Mouse (Mus musculus) heart, embryonic 10.5 days (tissue): ENCODE results near the gene Cirbp. TPM values are rescaled to one million over a fixed set of nuclear protein-coding genes. Genes with fewer than 3 reads are reported as not detected.
"Not testable (repeated sequence)": the region's sequence is repeated elsewhere in the genome, so short reads cannot be mapped to it uniquely, and the experiment has no call there.

Experiments used
- DNase-seq: peaks from one replicate; pipeline ENCODE4 v3.0.0-alpha.2; 2017; ENCODE audit warnings: low spot score
- H3K27ac ChIP-seq: fragments of 300-500 bp; sonication (generic); 2 replicates; pipeline ENCODE4 v1.5.1; 2016; ENCODE audit warnings: mild to moderate bottlenecking
- H3K27me3 ChIP-seq: fragments of 300-500 bp; sonication (generic); 2 replicates; pipeline ENCODE4 v1.6.1; 2016; ENCODE audit warnings: mild to moderate bottlenecking; ENCODE audit not compliant: poor library complexity, insufficient read depth, severe bottlenecking
- H3K36me3 ChIP-seq: fragments of 300-500 bp; sonication (generic); 2 replicates; pipeline ENCODE4 v1.6.1; 2016; ENCODE audit warnings: mild to moderate bottlenecking, moderate library complexity
- H3K4me1 ChIP-seq: fragments of 300-500 bp; sonication (generic); 2 replicates; pipeline ENCODE4 v1.6.1; 2016; ENCODE audit warnings: mild to moderate bottlenecking
- H3K4me3 ChIP-seq: fragments of 300-500 bp; sonication (generic); 2 replicates; pipeline ENCODE4 v1.5.1; 2016; ENCODE audit warnings: mild to moderate bottlenecking, moderate library complexity
- H3K9me3 ChIP-seq: fragments of 300-500 bp; sonication (generic); 2 replicates; pipeline ENCODE4 v1.6.1; 2016; ENCODE audit warnings: mild to moderate bottlenecking, moderate library complexity
- WGBS: fragments of 180-500 bp; shearing (Covaris S2); methylation state at CpG from one replicate; pipeline ENCODE4 v1.1.7; 2016; 5-methylcytosine and 5-hydroxymethylcytosine counted together
- polyA plus RNA-seq: library from polyadenylated mRNA; unstranded; fragments of >200 nt; fragmentation: Nextera tagmentation; extraction: Ambion mirVana; gene quantifications from 2 replicates; pipeline ENCODE4 v1.2.1, GENCODE M21; 2016

The Cirbp gene
- polyA plus RNA-seq, 1 experiment from 2014 or later: 85.7 TPM

DNA sequence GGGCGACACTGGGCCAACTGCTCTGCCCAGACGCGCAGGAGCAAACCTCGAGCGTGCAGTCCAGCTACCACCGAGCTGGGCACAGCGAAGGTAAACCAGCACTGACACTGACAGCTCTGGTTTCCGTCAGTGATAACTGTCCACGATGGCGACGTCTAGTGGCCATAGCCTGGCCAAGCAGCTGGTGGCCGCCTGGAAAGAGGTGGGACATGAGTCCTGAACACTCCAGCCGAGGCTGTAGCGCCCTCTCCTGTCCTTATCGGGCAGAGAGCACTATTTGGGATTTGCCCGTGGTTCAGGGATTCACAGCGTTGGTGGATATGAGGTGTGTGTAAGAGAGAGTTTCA, 814 bp upstream of the Cirbp start:
- peak overlapping the region; percentile 100 for H3K27ac ChIP-seq
- H3K4me3 ChIP-seq: peak overlapping the region; percentile 65
- no peaks in the 10 kb centered on the region for H3K9me3 ChIP-seq
- DNase-seq: peak; percentile 98
- H3K36me3 ChIP-seq: peaks cover 4% of the 10 kb centered on the region
- H3K4me1 ChIP-seq: peaks cover 80% of the 10 kb centered on the region
- WGBS: under 1% methylated on average over 17 of the region's 17 CpGs
- H3K27me3 ChIP-seq: no peaks in the 10 kb centered on the region

DNA sequence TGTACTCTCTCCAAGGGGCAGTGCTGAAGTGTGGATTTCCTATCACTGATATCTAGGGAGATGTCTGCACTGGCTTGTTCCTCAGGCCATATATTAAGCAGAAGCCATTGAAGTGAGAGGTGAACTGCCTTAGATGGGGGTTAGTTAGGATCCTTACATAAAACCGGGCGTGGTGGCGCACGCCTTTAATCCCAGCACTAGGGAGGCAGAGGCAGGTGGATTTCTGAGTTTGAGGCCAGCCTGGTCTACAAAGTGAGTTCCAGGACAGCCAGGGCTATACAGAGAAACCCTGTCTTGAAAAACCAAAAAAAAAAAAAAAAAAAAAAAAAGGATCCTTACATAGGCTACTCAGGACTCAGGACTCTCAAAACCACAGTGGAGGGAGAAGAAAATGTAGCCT, 351 bp downstream of the Cirbp start:
- H3K27ac ChIP-seq: peak overlapping the region; percentile 100
- peaks cover 16% of the 10 kb centered on the region for H3K36me3 ChIP-seq
- H3K4me3 ChIP-seq: peak overlapping the region; percentile 65
- not testable (repeated sequence) for H3K27me3 ChIP-seq, DNase-seq, H3K9me3 ChIP-seq
- 77% methylated on average over 4 of the region's 4 CpGs for WGBS
- H3K4me1 ChIP-seq: peaks cover 74% of the 10 kb centered on the region

DNA sequence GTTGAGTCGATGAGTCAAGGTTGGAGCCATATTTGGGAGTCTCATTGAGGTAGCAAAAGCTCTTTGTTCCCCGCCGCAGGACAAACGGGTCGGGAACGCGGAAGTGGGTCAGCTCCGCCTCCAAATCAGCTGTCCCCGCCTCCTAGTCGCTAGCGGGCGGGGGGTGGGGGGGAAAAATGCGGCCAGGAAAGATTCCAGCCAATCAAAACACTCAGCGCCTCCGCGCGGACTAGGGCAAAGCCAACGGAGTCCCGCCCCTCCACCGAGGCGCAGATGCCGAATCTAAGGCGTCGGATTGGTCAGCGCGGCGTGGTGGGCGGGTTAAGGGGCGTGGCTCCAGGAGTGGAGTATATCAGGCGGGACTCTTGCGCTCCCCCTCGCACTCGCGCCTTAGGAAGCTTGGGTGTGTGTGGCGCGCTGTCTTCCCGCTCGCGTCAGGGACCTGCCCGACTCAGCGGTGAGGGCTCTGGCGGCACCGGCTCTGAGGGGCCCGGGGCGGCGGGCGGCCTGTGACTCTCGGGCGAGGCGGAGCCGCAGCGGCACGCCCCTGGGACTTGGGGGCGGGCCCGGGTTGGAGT, 1.8 kb downstream of the Cirbp start:
- Histone ChIP-seq H3K36me3 (peaks cover 29% of the 10 kb centered on the region), H3K4me1 (peaks cover 71% of the 10 kb centered on the region), H3K27ac (peak overlapping the region; percentile 100), H3K9me3 (no peaks in the 10 kb centered on the region), H3K4me3 (peak overlapping the region; percentile 92), H3K27me3 (no peaks in the 10 kb centered on the region)
- WGBS: under 1% methylated on average over 55 of the region's 55 CpGs
- DNase-seq: peak; percentile 100

DNA sequence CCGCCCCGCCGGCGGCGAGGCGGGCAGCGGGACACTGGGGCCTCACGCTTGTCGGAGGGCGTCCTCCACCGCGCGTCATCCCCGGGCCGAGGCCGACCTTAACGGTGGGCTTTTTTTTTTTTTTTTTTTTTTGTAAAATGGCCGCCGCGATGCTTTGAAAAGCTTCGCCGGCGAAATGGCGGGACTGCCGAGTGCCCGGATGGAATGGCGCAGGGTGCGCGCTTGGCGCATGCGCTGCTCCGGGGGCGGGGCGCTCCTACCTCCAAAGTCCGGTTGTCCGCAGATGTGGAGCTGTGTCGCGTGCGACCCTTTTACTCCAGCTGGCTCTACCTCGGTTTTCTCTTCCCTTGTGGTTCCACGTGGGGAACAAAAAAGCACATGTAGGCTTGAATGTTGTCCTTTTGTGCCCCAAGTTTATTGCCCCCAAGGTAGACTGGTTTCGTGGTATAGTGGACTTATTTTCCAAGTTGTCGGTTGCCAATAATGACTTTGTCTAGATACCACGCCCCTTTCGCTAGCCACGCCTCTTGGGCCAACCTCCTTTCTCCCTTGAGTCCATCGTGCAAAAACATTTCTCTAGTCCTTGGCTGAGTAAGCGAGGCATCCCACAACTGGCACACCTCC, 2.4 kb downstream of the Cirbp start:
- Histone ChIP-seq H3K36me3 (peaks cover 29% of the 10 kb centered on the region), H3K4me1 (peaks cover 70% of the 10 kb centered on the region), H3K27ac (peak overlapping the region; percentile 100), H3K27me3 (no peaks in the 10 kb centered on the region), H3K9me3 (no peaks in the 10 kb centered on the region), H3K4me3 (peak overlapping the region; percentile 92)
- peak; percentile 96 for DNase-seq
- WGBS: under 1% methylated on average over 48 of the region's 48 CpGs

DNA sequence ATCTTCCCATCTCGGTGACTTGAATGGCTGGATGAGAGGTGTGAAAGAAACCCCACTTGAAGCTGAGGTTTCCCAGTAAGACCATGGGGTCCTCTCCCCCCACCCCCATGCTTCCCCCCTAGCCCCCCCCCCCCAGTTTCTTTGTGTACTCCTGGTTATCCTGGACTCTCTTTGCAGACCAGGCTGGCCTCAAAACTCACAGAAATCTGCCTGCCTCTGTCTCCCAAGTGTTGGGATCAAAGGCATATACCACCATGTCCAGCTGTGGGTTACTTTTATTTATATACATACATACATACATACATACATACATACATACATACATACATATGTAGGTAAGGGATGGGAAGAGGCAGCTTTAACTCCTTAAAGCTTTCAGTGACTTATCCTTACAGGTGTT, 3.3 kb downstream of the Cirbp start:
- WGBS: 69% methylated on average over 1 of the region's 1 CpGs

DNA sequence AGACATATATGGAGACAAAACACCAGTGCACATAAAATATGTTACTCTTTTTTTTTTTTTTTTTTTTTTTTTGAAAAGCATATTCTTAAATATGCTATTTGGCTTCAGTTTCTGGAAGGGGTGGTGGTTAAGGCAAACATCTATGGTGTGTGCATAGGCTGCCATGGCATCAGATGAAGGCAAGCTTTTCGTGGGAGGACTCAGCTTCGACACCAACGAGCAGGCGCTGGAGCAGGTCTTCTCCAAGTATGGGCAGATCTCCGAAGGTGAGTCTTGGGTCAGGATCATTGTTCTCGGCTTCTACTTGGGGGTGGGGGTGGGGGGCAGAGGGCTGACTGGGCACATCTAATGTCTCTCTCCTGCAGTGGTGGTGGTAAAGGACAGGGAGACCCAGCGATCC, 3.9 kb downstream of the Cirbp start:
- peaks cover 29% of the 10 kb centered on the region for H3K36me3 ChIP-seq
- no peak for DNase-seq
- peaks cover 59% of the 10 kb centered on the region for H3K4me1 ChIP-seq
- no peak overlapping the region for H3K27ac ChIP-seq
- H3K9me3 ChIP-seq: no peaks in the 10 kb centered on the region
- no peaks in the 10 kb centered on the region for H3K27me3 ChIP-seq
- WGBS: 89% methylated on average over 7 of the region's 7 CpGs
- H3K4me3 ChIP-seq: no peak overlapping the region

More for the DNA sequence above, 3.3 kb downstream of the Cirbp start:
- H3K4me3 ChIP-seq: peak overlapping the region; percentile 92
- H3K27me3 ChIP-seq: no peaks in the 10 kb centered on the region
- peaks cover 62% of the 10 kb centered on the region for H3K4me1 ChIP-seq
- H3K9me3 ChIP-seq: no peaks in the 10 kb centered on the region
- H3K36me3 ChIP-seq: peaks cover 29% of the 10 kb centered on the region
- no peak for DNase-seq
- H3K27ac ChIP-seq: peak overlapping the region; percentile 100; the same call in 1 of the 2 replicates

DNA sequence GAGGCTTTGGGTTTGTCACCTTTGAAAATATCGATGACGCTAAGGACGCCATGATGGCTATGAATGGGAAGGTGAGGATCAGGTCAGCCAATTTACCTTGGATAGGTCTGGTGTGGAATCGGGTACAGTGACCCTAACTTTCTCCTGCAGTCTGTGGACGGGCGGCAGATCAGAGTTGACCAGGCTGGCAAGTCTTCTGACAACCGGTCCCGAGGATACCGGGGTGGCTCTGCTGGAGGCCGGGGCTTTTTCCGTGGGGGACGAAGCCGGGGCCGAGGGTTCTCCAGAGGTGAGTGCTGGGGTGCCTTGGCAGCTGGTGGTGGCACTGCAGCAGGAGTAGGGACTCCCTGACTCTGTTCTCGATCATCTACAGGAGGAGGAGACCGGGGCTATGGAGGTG, 4.3 kb downstream of the Cirbp start:
- 95% methylated on average over 16 of the region's 16 CpGs for WGBS
- H3K36me3 ChIP-seq: peaks cover 32% of the 10 kb centered on the region
- H3K4me3 ChIP-seq: 0 out of 2 replicates have a peak overlapping the region, but pooled peaks have one; percentile 12
- H3K27ac ChIP-seq: no peak overlapping the region
- no peak for DNase-seq
- H3K27me3 ChIP-seq: no peaks in the 10 kb centered on the region
- peaks cover 59% of the 10 kb centered on the region for H3K4me1 ChIP-seq
- H3K9me3 ChIP-seq: no peaks in the 10 kb centered on the region

DNA sequence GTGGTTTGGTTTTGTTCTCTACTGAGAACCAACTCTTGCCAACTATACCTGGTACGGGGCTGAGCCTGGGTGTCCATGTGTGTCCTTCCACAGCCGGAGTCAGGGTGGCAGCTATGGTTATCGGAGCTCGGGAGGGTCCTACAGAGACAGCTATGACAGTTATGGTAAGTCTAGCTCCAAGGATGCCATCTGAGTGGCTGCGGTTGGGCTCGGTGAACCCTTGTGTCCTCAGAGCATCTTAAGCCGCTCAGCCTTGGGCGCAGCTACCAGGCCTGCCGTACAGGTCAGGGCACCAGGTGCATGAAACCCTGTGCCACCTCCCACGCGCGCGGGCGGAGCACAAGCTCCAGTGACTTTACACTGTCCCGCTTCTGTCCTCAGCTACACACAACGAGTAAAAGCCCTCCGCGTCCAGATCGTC, 4.8 kb downstream of the Cirbp start:
- Histone ChIP-seq H3K27ac (no peak overlapping the region), H3K4me3 (0 out of 2 replicates have a peak overlapping the region, but pooled peaks have one; percentile 12), H3K4me1 (peaks cover 56% of the 10 kb centered on the region), H3K27me3 (no peaks in the 10 kb centered on the region), H3K36me3 (peaks cover 32% of the 10 kb centered on the region), H3K9me3 (no peaks in the 10 kb centered on the region)
- 95% methylated on average over 19 of the region's 19 CpGs for whole genome bisulfite sequencing
- no peak for DNase-seq

DNA sequence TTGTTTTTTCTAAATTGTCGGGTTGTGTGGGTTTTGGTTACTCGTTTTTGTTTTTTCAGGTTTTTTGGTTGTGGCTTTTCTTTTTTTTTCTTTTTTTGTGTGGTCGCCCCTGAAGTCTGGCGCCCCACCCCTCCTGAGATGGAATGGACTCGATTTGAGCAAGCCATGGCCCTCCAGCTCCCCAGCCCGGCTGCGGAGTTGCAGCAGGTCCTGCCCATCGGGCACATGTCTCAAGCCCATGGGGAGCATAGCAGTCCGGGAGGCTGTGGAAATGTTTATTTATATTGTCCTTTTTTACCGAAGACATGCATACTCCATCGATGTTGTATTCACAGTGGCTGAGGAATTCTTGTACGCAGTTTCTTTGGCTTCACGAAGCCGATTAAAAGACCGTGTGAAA, 5.5 kb downstream of the Cirbp start:
- Histone ChIP-seq H3K27ac (no peak overlapping the region), H3K9me3 (no peaks in the 10 kb centered on the region), H3K36me3 (peaks cover 32% of the 10 kb centered on the region), H3K4me1 (peaks cover 57% of the 10 kb centered on the region), H3K4me3 (no peak overlapping the region), H3K27me3 (no peaks in the 10 kb centered on the region)
- no peak for DNase-seq
- 90% methylated on average over 15 of the region's 15 CpGs for WGBS

DNA sequence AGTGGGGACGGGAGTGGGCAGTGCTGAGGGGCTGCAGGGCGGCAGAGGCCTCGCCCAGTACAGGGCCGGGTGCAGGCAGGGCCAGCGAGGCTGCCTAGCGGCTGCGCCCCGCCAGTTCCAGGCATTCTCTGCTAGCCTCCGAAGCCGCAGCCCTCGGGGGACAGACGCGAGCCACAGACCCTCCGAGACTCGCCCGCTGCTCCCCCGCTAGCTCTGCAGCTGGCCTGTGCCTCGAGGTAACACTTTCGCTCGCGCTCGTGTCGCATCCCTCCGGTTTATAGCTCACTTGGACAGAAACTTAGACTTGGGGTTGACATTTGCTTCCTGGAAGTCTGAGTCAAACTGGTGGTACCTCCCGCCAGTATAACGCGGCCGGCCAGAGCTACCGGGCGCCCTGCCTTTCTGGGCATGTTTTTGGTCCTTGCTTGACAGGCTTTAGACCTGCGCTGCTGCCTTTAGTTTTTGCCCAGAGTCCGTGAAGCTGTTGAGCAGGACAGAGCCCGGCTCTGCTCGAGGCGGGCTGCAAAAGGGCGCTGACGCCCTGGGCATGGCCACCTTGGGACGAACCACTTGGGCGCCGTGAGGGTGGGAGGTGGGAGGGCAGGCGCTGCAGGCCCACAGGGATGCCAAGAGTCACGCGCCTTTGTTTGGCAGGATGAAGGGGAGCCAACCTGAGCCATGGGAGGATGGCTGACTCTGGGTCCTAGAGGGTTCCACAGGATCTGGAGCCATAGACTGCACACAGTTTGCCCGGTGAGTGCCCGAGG, 6.2 kb downstream of the Cirbp start:
- Histone ChIP-seq H3K4me3 (peak overlapping the region; percentile 73), H3K27ac (peak overlapping the region; percentile 87), H3K9me3 (no peaks in the 10 kb centered on the region), H3K4me1 (peaks cover 56% of the 10 kb centered on the region), H3K36me3 (peaks cover 32% of the 10 kb centered on the region), H3K27me3 (no peaks in the 10 kb centered on the region)
- DNase-seq: no peak
- 84% methylated on average over 45 of the region's 45 CpGs for WGBS

DNA sequence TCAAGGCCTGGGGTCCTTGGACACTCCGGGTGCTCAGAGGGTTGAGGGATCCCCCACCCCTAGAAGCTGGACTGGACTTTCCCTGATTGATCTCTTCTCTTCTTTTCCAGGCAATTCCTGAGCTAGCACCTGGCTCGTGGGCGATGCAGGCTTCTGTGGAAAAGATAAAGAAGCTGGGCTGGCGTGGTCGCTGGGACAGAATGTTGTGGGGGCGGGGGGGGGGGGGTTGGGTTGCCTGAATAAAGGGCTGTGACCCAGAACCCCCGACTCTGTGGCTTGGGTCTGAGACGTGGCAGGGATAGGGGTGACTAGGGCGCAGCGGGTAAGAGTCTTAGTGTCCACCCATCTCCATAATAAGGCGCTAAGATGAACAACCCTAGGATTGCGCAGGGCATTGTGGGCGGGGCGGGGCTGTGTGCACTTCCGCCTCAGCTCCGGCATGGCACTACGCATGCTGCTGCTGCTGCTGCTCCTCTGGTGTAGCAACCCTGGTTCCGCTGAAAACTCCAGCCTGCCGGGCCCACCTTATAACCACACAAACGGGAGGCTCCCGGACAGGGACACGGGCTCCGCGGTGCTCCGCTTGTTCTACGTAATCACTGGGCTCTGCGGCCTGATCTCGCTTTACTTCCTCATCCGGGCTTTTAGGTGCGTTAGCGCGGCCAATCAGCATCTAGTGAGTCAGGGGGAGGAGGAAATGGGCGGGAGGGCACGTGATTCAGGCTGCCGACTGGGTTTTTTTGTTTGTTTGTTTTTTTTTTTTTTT, 6.9 kb downstream of the Cirbp start, which contains the start of gene 1600002K03Rik:
1600002K03Rik (plus strand) TSS at position 418 of the 766 bp plus-strand sequence.
- Histone ChIP-seq H3K4me3 (peak within 1 kb of the TSS; percentile 73), H3K4me1 (peaks cover 58% of the 10 kb centered on the region), H3K9me3 (no peaks in the 10 kb centered on the region), H3K27ac (peak within 1 kb of the TSS; percentile 87), H3K36me3 (peaks cover 32% of the 10 kb centered on the region), H3K27me3 (no peaks in the 10 kb centered on the region)
- WGBS: 5% methylated on average over 35 of the region's 35 CpGs
- DNase-seq: peak; percentile 96

DNA sequence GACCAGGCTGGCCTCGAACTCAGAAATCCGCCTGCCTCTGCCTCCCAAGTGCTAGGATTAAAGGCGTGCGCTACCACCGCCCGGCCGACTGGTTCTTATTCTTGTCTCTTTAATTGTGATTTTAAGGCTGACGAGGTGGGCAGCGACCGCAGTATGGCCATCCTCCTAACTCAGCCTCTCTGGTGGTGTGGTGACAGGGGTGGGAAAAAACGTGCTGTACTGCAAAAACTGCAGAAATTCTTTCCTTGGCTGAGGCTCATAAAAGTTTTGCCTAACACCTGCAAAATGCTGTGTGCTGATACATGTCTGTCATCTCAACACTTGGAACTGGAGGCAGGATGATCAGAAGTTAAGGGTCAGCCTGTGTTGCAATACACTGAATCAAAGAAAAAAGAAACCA, 7.6 kb downstream of the Cirbp start:
- 7% methylated on average over 11 of the region's 11 CpGs for WGBS
- Histone ChIP-seq H3K4me1 (peaks cover 65% of the 10 kb centered on the region), H3K27ac (peak overlapping the region; percentile 87), H3K27me3 (no peaks in the 10 kb centered on the region), H3K36me3 (peaks cover 32% of the 10 kb centered on the region), H3K9me3 (no peaks in the 10 kb centered on the region), H3K4me3 (peak overlapping the region; percentile 73)
- no peak for DNase-seq
